Mouse (Mus musculus) left cerebral cortex, postnatal 36 days (tissue): ENCODE results near the gene Slc10a7. TPM values are rescaled to one million over a fixed set of nuclear protein-coding genes. Genes with fewer than 3 reads are reported as not detected.
"Not testable (repeated sequence)": the region's sequence is repeated elsewhere in the genome, so short reads cannot be mapped to it uniquely, and the experiment has no call there.

Experiments
- DNase-seq, 2 experiments: peaks; one replicate each; pipeline ENCODE4 v3.0.0; 2021 to 2022; ENCODE audit warnings: low spot score in 2 of 2, mixed read lengths in 1 of 2
- intact Hi-C: fragments of 180-260 bp; cut with DNase I; formaldehyde crosslinking; loops from one replicate; pipeline ENCODE4 v1.15.1; 2025
- total RNA-seq, 2 experiments: library from RNA; stranded (reverse); gene quantifications; 2 replicates each; pipeline ENCODE4 v1.2.3; 2021

The Slc10a7 gene
- 1 to 10 TPM; 5.6 to 5.8 TPM for total RNA-seq

DNA sequence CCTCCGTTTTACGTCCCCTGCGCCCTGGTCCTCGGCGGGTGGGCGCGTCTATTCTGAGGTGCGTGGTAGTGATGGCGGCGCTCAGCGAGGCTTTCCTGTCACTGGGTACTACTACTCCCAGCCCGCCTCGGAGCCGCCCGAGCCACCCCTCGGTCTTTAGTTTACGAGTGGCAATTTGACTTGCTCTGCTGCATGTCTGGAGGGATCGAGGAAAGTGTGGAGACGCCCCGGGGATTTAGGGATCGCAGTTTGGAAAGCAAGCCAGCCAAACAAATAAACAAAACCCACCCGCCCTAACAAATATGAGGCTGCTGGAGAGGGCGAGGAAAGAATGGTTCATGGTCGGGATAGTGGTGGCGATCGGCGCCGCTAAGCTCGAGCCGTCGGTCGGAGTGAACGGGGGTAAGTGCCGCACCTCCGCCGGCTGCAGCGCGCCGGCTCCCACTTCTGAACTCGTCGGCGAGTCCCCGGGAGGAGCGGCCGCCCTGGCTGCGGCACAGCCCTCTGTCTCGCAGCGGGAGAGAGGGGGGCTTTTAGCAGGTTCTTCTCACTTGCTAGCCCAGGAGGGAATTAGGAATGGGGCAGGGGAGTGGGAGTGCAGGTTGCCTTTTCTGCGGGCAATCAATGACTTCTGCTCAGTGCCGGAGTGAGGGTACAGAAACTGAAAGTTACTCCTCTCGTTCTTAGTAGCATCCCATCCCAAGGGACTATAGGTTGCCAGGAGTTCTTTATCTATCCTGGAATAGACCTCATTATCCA is at the start of gene Slc10a7:
Gene Slc10a7 (plus strand): TSS at position 74 of the 759 bp plus-strand sequence.
- intact Hi-C loops, result loop anchor here (5.0 kb wide), 2 partner anchors 72 to 123 kb away; partner anchors contain the start of gene Pou4f2
- DNase-seq, result peak; percentile 89 to 92

DNA sequence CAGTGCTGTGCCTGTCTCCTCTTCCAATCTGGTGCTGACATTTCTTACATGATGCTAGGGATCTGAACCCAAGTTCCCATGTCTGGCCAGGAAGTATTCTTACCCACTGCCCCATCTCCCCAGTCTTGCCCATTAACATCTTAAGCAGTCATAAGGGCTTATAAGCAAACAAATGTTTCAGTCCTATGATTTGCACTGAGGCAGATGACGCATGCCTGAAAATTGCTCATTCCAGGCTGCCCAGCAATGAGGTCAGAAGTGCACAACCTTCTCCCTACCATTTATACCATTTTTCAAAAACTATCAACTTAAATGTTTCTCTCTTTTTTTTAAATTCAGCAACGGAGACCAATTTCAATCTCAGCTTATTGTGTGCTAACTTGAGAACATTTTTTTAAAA is 45.2 kb upstream of the Slc10a7 start:
- DNase-seq, result no peak
- intact Hi-C loops, result no loop called here

DNA sequence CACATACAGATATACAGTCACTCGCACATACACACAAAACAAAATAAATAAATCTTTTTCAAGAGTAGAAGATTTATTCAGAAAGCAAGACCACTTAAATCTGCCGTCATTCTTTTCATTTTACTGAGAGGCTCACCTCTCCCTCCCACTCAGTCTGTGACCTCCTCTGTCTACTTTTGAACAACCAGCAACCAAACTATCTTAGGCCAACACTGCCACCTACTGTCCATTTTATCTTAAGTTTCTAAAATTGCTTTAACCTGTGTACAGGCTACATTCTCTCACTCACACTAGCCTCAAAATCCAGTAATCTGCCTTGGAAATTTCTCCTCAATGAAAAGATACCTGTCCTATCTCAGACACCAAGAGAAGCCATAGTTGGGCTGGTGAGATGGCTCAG is 41.3 kb upstream of the Slc10a7 start:
- no peak for DNase-seq
- intact Hi-C loops, result no loop called here

DNA sequence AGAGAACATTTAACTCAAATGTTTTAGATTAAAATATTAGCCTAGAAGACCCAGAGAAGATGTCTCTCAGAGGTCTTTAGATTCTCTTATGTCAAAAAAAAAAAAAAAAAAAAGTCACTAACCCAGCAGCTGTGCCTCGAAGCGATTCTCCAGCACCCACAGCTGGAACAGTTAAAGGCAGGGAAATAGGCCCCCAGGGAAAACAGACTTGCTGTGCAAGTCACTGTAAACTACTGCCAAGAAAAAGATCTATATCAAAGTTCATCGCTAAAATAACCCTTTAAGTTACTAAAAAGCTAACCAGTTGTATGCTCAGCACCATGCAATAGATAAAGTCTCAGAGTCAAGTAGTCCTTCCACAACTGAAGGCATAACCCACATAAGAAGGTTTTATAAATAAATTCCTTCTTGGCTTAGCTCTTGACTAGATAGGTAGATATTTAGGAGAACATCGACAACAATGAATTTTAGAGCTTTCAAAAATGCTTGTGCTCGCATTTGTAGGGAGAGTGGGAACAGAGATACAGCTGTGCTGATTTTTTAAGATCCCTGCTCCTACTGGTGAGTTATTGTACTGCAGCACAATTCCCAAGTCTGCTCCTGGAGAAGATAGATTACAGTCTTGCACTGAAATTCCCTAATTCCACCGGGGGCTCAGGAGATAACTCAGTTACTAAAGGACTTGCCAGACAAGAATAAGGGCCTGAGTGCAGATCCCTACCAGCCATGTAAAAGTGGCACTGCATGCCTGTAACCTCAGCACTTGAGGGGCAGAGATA is 31.9 kb upstream of the Slc10a7 start:
- intact Hi-C loops, result no loop called here

DNA sequence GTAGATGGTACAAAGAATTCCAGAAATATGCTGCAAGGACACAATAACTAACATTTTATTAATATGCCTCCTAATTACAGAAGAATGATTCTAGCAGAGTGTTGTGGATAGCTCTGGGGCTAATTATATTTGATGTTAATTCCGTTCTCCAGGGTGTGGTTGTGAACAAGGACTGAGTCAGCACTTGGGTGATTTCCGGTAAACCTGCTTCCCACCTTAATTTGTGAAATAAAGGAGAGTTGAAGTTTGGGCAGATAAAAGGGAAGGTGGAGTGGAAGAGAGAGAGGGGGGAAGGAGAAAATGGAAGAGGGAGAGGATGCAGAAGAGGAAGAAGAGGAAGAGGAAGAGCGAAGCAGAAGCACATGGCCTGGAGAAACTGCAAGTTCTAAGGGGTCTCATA is 19.4 kb upstream of the Slc10a7 start:
- intact Hi-C loops, result no loop called here
- no peak for DNase-seq

More for the DNA sequence above, 31.9 kb upstream of the Slc10a7 start:
- DNase-seq, result no peak

DNA sequence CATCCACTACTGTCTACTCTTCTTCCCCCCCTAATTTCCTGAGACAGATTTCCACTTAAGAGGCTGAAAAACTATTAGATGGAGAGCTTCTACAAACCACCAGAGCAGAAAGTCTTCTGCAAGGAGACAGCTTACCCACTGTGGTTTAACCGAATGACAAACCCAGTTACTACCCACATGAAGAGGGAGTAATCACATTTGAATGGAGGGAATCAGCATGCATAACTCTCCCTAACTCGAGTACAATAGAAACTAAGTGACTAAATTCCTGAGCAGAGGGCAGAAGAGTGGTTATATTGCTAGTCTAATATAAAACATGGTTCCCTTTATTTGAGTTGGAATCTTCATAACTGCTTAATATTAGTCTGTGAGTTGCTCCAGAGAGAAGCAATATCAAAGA is 16.1 kb upstream of the Slc10a7 start:
- intact Hi-C loops, result no loop called here
- DNase-seq, result no peak

DNA sequence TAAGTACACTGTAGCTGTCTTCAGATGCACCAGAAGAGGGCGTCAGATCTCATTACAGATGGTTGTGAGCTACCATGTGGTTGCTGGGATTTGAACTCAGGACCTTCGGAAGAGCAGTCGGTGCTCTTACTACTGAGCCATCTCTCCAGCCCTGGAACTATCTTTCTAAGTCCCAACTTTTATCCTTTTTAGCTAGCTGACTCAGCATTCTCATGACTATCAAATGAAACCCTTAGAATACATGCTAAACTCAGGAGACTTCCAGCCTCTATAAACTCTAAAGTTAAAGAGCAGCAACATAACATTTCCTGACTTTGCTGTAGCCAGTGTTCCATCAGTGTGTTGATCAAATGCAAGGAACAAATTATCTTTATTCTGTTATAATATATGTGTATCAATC is 12.9 kb upstream of the Slc10a7 start:
- DNase-seq, intact Hi-C loops: not testable (repeated sequence)

DNA sequence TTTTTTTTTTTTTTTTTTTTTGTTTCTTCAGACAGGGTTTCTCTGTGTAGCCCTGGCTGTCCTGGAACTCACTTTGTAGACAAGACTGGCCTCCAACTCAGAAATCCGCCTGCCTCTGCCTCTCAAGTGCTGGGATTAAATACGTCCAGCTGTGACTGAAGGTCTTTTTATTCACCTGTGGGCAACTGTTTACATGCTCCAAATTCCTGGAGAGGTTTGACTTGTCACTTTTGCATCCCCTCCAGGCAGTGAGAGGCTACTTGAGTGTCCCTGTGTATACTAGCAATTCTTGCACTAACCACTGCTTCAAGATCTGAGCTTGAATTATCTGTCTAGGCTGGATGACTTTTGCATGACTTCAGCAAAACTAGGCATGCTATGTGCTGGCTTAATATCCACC is 6.4 kb upstream of the Slc10a7 start:
- intact Hi-C loops, result no loop called here
- DNase-seq, result no peak

DNA sequence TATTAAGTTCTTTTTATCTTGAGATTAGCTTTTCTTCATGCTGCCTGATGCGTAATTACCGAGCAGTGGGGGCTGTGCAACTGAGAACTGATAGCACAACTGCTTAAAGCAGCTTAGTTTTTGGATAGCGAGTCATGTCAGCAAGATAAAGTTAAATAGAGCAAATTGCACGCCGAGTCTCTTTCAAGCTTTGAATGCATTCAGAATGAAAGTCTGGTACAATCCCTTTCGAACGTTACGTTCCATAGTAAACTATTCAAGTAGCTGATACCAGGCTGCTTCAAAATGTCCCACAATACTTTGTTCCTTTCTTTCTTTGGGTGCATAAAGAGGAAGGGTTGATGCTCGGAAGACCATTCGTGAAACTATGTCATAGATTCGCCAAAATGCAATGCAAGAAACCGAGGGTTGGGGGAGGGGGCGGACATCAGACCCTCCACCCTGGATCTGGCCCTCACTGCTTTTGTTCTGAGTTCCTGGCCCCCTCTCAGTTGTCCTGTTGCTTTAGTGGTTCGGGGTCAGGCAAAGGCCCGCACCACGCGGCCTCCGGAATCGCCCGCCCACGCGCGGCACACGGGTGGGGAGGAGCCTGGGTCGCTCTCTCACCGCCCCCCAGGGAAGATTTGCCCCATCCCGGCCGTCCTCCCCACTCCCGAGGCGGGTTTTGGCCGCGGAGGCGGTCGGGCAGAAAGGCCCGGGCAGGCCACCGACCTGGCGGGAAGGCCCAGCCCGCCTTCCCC is 997 bp upstream of the Slc10a7 start:
- intact Hi-C loops, result loop anchor here (5.0 kb wide), 1 partner anchor 71 kb away; the partner anchor contains the start of gene Pou4f2
- no peak for DNase-seq

DNA sequence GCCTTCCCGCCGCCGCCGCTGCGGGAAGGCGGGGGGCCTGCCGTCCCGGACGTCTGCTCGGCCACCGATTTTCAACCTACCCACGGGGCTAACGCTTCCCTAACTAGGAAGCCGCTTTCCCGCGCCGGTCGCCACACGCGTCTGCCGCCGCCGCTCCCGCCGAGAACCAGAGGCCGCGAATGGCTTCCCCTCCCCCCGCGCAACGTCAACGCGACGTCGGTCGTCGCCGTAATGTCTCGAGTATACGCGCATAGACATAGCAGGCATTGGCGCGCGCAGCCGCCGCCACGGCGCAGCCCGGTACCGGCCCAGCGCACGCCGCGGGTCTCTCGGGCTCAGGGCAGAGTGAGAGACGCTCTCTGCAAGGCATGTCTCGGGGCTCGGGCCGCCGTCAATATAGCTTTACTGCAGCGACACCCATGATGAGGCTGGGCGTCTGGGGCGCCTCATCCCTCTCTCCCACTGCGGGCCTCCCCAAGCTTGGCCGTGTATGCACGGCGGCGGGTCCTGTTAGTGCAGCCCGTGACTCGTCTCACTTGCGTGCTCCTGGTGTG is 350 bp upstream of the Slc10a7 start, which contains the start of gene Rbmxl1:
Gene Rbmxl1 (minus strand): TSS at position 180 of the 554 bp plus-strand sequence.
- intact Hi-C loops, result loop anchor here (5.0 kb wide), 1 partner anchor 71 kb away; the partner anchor contains the start of gene Pou4f2

DNA sequence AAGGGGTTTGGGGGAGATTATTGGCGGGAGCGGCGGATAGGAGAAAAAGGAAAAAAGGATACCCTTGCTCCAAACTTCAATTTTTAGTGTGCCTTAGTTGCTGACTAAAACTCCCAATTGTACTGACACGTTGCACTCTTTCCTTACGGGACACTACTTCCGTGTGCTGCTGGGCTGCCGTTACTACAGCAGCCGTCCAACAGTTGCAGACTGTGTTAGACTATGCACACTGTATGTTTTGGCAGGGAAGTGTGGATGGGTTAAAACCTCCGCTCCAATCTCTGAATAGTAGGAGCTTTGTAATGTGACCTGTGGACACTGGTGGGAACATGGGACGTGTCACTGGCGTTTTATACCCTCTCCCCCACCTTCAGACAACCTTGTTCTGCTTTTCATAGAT is 948 bp downstream of the Slc10a7 start:
- intact Hi-C loops, result loop anchor here (5.0 kb wide), 1 partner anchor 122 kb away; no protein-coding TSS in a partner anchor
- no peak for DNase-seq

More for the DNA sequence above, 350 bp upstream of the Slc10a7 start, which contains the start of gene Rbmxl1:
- peak; percentile 88 to 89 for DNase-seq

DNA sequence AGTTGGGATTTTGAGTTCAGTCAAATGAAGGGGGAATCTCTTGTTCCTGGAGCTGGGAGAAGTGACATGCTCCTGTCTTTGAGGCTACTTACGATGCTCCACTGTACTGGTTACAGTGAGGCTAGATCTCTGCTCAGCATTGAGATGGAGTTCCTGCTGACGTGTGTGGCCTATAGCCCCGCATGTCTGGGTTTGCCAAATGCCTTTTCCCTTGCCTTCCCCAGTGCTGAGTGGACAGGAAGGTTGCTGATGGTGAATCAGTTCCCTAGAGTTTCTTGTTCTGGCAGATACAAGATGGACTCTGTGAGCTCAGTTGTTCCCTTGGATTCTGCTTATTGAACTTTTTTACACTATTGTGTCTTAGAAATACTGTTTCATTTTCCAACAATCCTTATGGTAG is 1.8 kb downstream of the Slc10a7 start:
- intact Hi-C loops, result loop anchor here (5.0 kb wide), 1 partner anchor 121 kb away; no protein-coding TSS in a partner anchor
- no peak for DNase-seq

DNA sequence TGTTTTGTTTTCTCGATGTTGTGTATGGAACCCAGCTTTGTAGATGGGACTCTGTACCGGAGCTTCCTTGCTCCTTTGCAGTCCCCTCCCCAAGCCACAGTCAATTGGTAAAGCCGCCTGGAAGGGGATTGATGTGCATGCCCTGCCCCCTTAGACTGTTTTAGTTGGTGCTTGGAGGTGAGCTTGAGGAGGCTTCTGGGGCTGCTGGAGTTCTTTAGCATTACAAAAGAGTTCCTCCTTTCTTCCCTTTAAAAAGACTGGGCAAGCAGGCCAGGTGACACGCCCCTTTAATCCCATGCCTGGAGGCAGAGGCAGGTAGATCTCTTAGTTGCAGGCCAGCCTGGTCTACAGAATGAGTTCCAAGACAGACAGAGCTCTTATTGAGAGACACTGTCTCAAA is 4.0 kb downstream of the Slc10a7 start:
- intact Hi-C loops, result loop anchor here (5.0 kb wide), 1 partner anchor 119 kb away; no protein-coding TSS in a partner anchor
- no peak for DNase-seq

DNA sequence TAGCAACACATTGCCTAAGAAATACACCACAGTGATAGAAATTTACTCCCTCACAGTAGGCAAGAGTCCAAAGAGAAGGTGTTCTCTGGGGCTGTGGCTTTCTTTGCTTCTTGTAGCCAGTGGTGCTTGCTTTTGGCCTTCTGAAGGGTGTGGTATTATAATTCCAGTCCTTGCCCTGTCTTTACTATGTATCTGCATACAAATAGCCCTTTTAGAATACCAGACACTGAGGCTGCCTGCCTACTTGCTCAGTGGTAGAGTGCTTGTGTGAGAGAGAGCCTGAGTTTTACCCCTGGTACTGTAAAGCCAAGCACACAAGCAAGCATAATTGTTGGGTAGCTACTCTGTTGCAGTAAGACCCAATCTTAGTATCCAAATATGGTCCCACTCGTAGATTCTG is 5.6 kb downstream of the Slc10a7 start:
- intact Hi-C loops, result loop anchor here (5.0 kb wide), 1 partner anchor 118 kb away; no protein-coding TSS in a partner anchor
- DNase-seq, result no peak

DNA sequence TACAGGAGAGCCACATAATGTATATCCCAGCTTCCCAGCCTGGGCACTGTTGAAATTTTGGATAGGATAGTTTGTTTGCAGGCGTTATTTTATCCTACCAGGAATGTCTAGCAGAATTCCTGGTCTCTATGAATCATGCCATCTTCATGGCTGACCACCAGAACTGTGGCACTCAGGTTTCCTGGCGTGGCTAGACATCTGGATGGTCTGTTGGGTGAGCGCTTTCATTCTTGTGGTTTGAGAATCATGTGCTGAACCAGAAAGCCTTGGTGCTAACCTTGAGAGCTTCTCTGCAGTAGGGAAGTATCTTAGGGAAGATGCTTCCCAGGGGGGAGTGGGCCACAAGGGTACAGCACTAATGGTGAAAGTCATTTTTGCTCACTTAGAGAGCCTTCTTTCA is 6.0 kb downstream of the Slc10a7 start:
- no peak for DNase-seq
- intact Hi-C loops, result no loop called here

DNA sequence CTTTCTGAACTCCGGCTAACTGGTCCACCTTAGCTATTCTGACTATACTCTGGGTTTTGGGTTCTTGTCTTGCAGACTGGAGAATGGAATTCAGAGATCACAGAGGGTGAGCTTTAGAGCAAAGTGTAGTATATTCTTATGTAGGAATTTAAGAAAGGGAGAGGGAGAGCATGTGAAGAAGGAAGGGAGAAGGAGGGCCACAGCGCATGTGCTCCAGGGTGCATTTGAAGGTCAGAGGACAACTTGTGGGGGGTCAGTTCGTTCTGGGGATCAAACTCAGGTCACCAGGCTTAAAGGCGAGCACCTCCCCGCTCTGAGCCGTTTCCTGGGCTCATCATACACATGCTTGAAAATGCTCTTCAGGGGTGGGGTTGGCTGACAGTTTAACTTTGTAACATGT is 24.8 kb downstream of the Slc10a7 start:
- intact Hi-C loops, result no loop called here
- DNase-seq, result no peak

DNA sequence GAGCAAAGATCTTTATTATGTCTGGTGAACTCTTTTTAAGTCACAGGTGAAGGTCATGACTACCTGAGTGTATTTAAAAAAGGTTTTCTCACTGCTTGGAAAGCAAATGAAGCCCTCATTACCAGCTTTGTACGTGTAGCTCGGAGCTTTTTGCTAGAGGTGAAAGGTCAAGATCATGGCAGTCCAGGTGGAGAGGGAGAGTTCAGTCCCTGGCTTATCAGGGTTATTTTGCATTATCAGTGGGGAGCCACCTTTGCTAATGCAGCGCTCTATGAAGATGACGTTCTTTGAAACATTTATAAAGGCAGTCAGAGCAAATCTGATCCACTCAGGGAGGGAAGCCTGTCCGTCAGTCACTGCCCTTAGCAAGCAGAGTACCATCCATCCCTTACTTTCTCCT is 27.6 kb downstream of the Slc10a7 start:
- no peak for DNase-seq
- intact Hi-C loops, result no loop called here

DNA sequence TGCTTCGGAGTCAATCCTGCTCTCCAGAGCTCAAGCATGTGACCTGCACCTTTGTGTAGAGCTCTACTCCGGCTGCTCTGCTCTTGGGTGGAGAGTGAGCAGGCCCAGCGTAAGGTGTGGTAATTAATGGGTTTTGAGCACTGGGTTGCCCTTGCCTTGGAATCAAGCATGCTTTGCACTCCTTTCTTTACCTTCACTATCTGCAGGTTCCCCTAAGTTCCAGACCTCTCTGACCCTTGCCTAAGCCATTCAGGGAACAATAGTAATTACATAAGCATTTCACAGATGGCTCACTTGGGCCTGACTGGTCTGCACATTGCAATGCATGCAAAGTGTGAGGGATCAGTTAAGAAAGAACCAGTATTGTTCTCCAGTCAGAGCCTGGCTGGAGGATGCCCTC is 28.6 kb downstream of the Slc10a7 start:
- intact Hi-C loops, result no loop called here
- DNase-seq, result no peak

DNA sequence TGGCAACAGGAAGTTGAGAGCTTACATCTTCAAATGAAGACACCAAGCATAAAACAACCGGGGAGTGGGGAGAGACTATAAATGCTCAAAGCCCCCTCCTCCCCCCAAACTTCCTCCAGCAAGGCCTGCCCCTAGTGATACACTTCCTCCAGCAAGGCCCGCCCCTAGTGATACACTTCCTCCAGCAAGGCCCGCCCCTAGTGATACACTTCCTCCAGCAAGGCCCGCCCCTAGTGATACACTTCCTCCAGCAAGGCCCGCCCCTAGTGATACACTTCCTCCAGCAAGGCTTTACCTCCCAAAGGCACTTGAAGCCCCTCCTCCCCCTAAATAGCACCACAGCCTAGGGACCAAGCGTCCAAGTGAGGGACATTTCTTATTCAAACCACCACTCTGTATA is 33.5 kb downstream of the Slc10a7 start:
- intact Hi-C loops, result not testable (repeated sequence)

More for the DNA sequence above, 33.5 kb downstream of the Slc10a7 start:
- DNase-seq, result not testable (repeated sequence)
